Mouse (Mus musculus) brain, embryonic 14.5 days (tissue): Measurements from ENCODE around the gene Fam3b. TPM values are rescaled to one million over a fixed set of nuclear protein-coding genes. Genes with fewer than 3 reads are reported as not detected.

Source experiments
- DNase-seq: peaks from one replicate; pipeline ENCODE4 v3.0.0-alpha.2; 2011; ENCODE audit warnings: low read depth
- CTCF ChIP-seq: fragments of 200-500 bp; IDR thresholded peaks from 2 replicates; pipeline ENCODE4 v1.5.1; 2012; ENCODE audit warnings: inconsistent platforms, mild to moderate bottlenecking, moderate library complexity, borderline replicate concordance; ENCODE audit not compliant: insufficient read depth, insufficient read length; ENCODE audit errors: extremely low read depth
- POLR2A ChIP-seq: fragments of 200-500 bp; IDR thresholded peaks from 2 replicates; pipeline ENCODE4 v1.6.1; 2012; ENCODE audit warnings: mild to moderate bottlenecking, inconsistent platforms, borderline replicate concordance; ENCODE audit not compliant: poor library complexity, insufficient read depth, insufficient read length, severe bottlenecking; ENCODE audit errors: extremely low read depth
- polyA plus RNA-seq: library from polyadenylated mRNA; depleted of rRNA; stranded (reverse); fragments of >200 nt; gene quantifications from 2 replicates; pipeline ENCODE4 v1.2.3, GENCODE M21; 2012; rRNA removed

Fam3b gene
- not detected in 2 replicates for polyA plus RNA-seq

- no peak for DNase-seq
- no peak for TF ChIP-seq POLR2A
- no peak for TF ChIP-seq CTCF
Measured at GRCm38 (mm10) chr16:97514099-97514940, at the start of gene Fam3b. Gene Fam3b (minus strand): TSS chr16:97514816.

- no peak for DNase-seq
- TF ChIP-seq POLR2A (no peak), CTCF (no peak)
Measured at GRCm38 (mm10) chr16:97544340-97544739, 29.7 kb upstream of the Fam3b start.

- TF ChIP-seq CTCF (no peak), POLR2A (no peak)
- no peak for DNase-seq
Measured at GRCm38 (mm10) chr16:97536859-97537258, 22.2 kb upstream of the Fam3b start.

GRCm38 (mm10) chr16:97535808-97536413 is 21.3 kb upstream of the Fam3b start:
- no peak for TF ChIP-seq CTCF
- TF ChIP-seq POLR2A, result no peak
- peak; percentile 81 for DNase-seq

GRCm38 (mm10) chr16:97534876-97535461 is 20.4 kb upstream of the Fam3b start:
- DNase-seq, result peak; percentile 64
- TF ChIP-seq POLR2A (no peak), CTCF (no peak)

GRCm38 (mm10) chr16:97534448-97534847 is 19.8 kb upstream of the Fam3b start:
- no peak for TF ChIP-seq POLR2A
- no peak for TF ChIP-seq CTCF
- DNase-seq, result peak; percentile 17

GRCm38 (mm10) chr16:97533751-97534150 is 19.1 kb upstream of the Fam3b start:
- TF ChIP-seq CTCF, result no peak
- no peak for TF ChIP-seq POLR2A
- DNase-seq, result no peak

GRCm38 (mm10) chr16:97533126-97533525 is 18.5 kb upstream of the Fam3b start:
- TF ChIP-seq CTCF (no peak), POLR2A (no peak)
- no peak for DNase-seq

- TF ChIP-seq CTCF (no peak), POLR2A (no peak)
- DNase-seq, result no peak
Measured at GRCm38 (mm10) chr16:97529241-97529640, 14.6 kb upstream of the Fam3b start.

GRCm38 (mm10) chr16:97523024-97523423 is 8.4 kb upstream of the Fam3b start:
- peak; percentile 78 for DNase-seq
- TF ChIP-seq POLR2A (no peak), CTCF (peak; percentile 75; the same call in 1 of the 2 replicates)

- no peak for DNase-seq
- TF ChIP-seq POLR2A, result no peak
- TF ChIP-seq CTCF, result no peak
Measured at GRCm38 (mm10) chr16:97521983-97522382, 7.4 kb upstream of the Fam3b start.

- DNase-seq, result no peak
- TF ChIP-seq CTCF (no peak), POLR2A (no peak)
Measured at GRCm38 (mm10) chr16:97516341-97516740, 1.7 kb upstream of the Fam3b start.

GRCm38 (mm10) chr16:97512347-97512751 is 2.3 kb downstream of the Fam3b start:
- TF ChIP-seq POLR2A, result no peak
- TF ChIP-seq CTCF, result no peak
- DNase-seq, result no peak
